ENCODE assay signal across 10 mouse cellular contexts in genomic region chr1:174048227-174048626, GRCm38 (mm10). TPM values are rescaled to one million over a fixed set of nuclear protein-coding genes. Genes with fewer than 3 reads are reported as not detected.
"Had no signal": no experiment of that assay in that cellular context is flagged by ENCODE, and none has a peak within 500 bp of the region (broad histone marks: within the 10 kb centered on the region; RNA-seq: fewer than 3 reads in every experiment).

No protein-coding gene starts in this region.

RNA-seq across cellular contexts. Expression of gene Olfr432, which starts 0.8 kb away (rescaled TPM):
- total RNA-seq: left cerebral cortex, adult 2 months; left cerebral cortex, adult 8-10 months; left cerebral cortex, postnatal 10 days; left cerebral cortex, postnatal 14 days; left cerebral cortex, postnatal 25 days; left cerebral cortex, postnatal 36 days; left cerebral cortex, postnatal 4 days; liver, adult 2 months; megakaryocyte-erythroid progenitor cell, adult 5-6 weeks; midbrain, postnatal 0 days had no signal

RNA-seq across cellular contexts. Expression of gene Olfr433, which starts 7.7 kb away (rescaled TPM):
- total RNA-seq: left cerebral cortex, adult 2 months; left cerebral cortex, adult 8-10 months; left cerebral cortex, postnatal 10 days; left cerebral cortex, postnatal 14 days; left cerebral cortex, postnatal 25 days; left cerebral cortex, postnatal 36 days; left cerebral cortex, postnatal 4 days; liver, adult 2 months; megakaryocyte-erythroid progenitor cell, adult 5-6 weeks; midbrain, postnatal 0 days had no signal

RNA-seq across cellular contexts. Expression of gene Ifi205, which starts 16.6 kb away (rescaled TPM):
- total RNA-seq: left cerebral cortex, adult 2 months; left cerebral cortex, adult 8-10 months; left cerebral cortex, postnatal 10 days; left cerebral cortex, postnatal 14 days; left cerebral cortex, postnatal 25 days; left cerebral cortex, postnatal 36 days; left cerebral cortex, postnatal 4 days had no signal

RNA-seq across cellular contexts. Expression of gene Olfr430, which starts 18.2 kb away (rescaled TPM):
- total RNA-seq: left cerebral cortex, adult 2 months; left cerebral cortex, adult 8-10 months; left cerebral cortex, postnatal 10 days; left cerebral cortex, postnatal 14 days; left cerebral cortex, postnatal 25 days; left cerebral cortex, postnatal 36 days; left cerebral cortex, postnatal 4 days; liver, adult 2 months; megakaryocyte-erythroid progenitor cell, adult 5-6 weeks; midbrain, postnatal 0 days had no signal

RNA-seq across cellular contexts. Expression of gene Olfr429, which starts 35.9 kb away (rescaled TPM):
- total RNA-seq: left cerebral cortex, adult 2 months; left cerebral cortex, adult 8-10 months; left cerebral cortex, postnatal 10 days; left cerebral cortex, postnatal 14 days; left cerebral cortex, postnatal 25 days; left cerebral cortex, postnatal 36 days; left cerebral cortex, postnatal 4 days; liver, adult 2 months; megakaryocyte-erythroid progenitor cell, adult 5-6 weeks; midbrain, postnatal 0 days had no signal
